Mouse (Mus musculus) MEL (cell line): ENCODE data around the gene Rinl. TPM values are rescaled to one million over a fixed set of nuclear protein-coding genes. Genes with fewer than 3 reads are reported as not detected.

Experiments
- DNase-seq: peaks from one replicate; pipeline ENCODE4 v3.0.0; 2011; ENCODE audit warnings: low read depth, low spot score
- H3K27ac ChIP-seq: 2 replicates; pipeline ENCODE4 v1.5.1; 2012; ENCODE audit warnings: low read depth, mild to moderate bottlenecking, control low read depth, low read length, moderate library complexity; ENCODE audit not compliant: control insufficient read depth
- H3K27me3 ChIP-seq, 2 experiments: fragments of 150-350 bp in 1 of 2; sonication (generic) in 1 of 2; 2 replicates each; pipeline ENCODE4 v1.6.1; 2012; ENCODE audit warnings: low read length in 2 of 2, mild to moderate bottlenecking in 2 of 2, improper control_type of control experiment in 1 of 2, moderate library complexity in 1 of 2; ENCODE audit not compliant: insufficient read depth in 2 of 2, control insufficient read depth in 1 of 2
- H3K36me3 ChIP-seq, 2 experiments: 2 replicates each; pipeline ENCODE4 v1.6.1; 2012 to 2014; ENCODE audit warnings: low read length in 2 of 2, improper control_type of control experiment in 1 of 2, inconsistent platforms in 1 of 2, mild to moderate bottlenecking in 1 of 2; ENCODE audit not compliant: insufficient read depth in 2 of 2, control insufficient read depth in 1 of 2
- H3K4me1 ChIP-seq, 2 experiments: fragments of 150-350 bp in 1 of 2; sonication (generic) in 1 of 2; 2 replicates each; pipeline ENCODE4 v1.6.1; 2012; ENCODE audit warnings: low read length in 2 of 2, improper control_type of control experiment in 1 of 2, mild to moderate bottlenecking in 1 of 2; ENCODE audit not compliant: insufficient read depth in 2 of 2, control insufficient read depth in 1 of 2
- H3K4me3 ChIP-seq, 2 experiments: fragments of 150-350 bp in 1 of 2; sonication (generic) in 1 of 2; 2 replicates each; pipeline ENCODE4 v1.5.1; 2012; ENCODE audit warnings: low read depth in 2 of 2, low read length in 2 of 2, mild to moderate bottlenecking in 2 of 2, moderate library complexity in 2 of 2, control low read depth in 1 of 2, improper control_type of control experiment in 1 of 2; ENCODE audit not compliant: control insufficient read depth in 1 of 2, insufficient read depth in 1 of 2
- H3K79me2 ChIP-seq: 2 replicates; pipeline ENCODE4 v1.6.1; 2012; ENCODE audit warnings: mild to moderate bottlenecking, low read length, moderate library complexity; ENCODE audit not compliant: control insufficient read depth, poor library complexity, insufficient read depth
- H3K9ac ChIP-seq: 2 replicates; pipeline ENCODE4 v1.6.1; 2012; ENCODE audit warnings: low read depth, mild to moderate bottlenecking, control low read depth, low read length, moderate library complexity; ENCODE audit not compliant: control insufficient read depth, poor library complexity, severe bottlenecking
- H3K9me3 ChIP-seq: fragments of 150-350 bp; sonication (generic); replicated peaks from 2 replicates; pipeline ENCODE4 v1.6.1; 2012; ENCODE audit warnings: mild to moderate bottlenecking, low read length, improper control_type of control experiment, moderate library complexity; ENCODE audit not compliant: insufficient read depth
- BHLHE40 ChIP-seq: IDR thresholded peaks from 2 replicates; pipeline ENCODE4 v1.6.1; 2012; ENCODE audit warnings: low read depth, mild to moderate bottlenecking, inconsistent platforms, low read length, improper control_type of control experiment, borderline replicate concordance
- CHD1 ChIP-seq: IDR thresholded peaks from 2 replicates; pipeline ENCODE4 v1.6.1; 2012; ENCODE audit warnings: low read depth, mild to moderate bottlenecking, inconsistent platforms, low read length, improper control_type of control experiment
- CHD2 ChIP-seq: IDR thresholded peaks from 2 replicates; pipeline ENCODE4 v1.6.1; 2011; ENCODE audit warnings: low read length, improper control_type of control experiment
- ELF1 ChIP-seq: IDR thresholded peaks from 2 replicates; pipeline ENCODE4 v1.6.1; 2014; ENCODE audit warnings: low read depth, mild to moderate bottlenecking, inconsistent platforms, low read length, improper control_type of control experiment, moderate library complexity
- ETS1 ChIP-seq: IDR thresholded peaks from 2 replicates; pipeline ENCODE4 v1.6.1; 2012; ENCODE audit warnings: low read depth, mild to moderate bottlenecking, inconsistent platforms, low read length, improper control_type of control experiment, moderate library complexity
- GATA1 ChIP-seq: IDR thresholded peaks from 2 replicates; pipeline ENCODE4 v1.6.1; 2011; ENCODE audit warnings: low read depth, low read length, improper control_type of control experiment
- HCFC1 ChIP-seq: IDR thresholded peaks from 2 replicates; pipeline ENCODE4 v1.6.1; 2012; ENCODE audit warnings: low read depth, mild to moderate bottlenecking, inconsistent platforms, low read length, improper control_type of control experiment, moderate library complexity
- JUND ChIP-seq: IDR thresholded peaks from 2 replicates; pipeline ENCODE4 v1.6.1; 2011; ENCODE audit warnings: low read depth, mild to moderate bottlenecking, improper control_type of control experiment, low read length
- MAX ChIP-seq: IDR thresholded peaks from 2 replicates; pipeline ENCODE4 v1.6.1; 2011; ENCODE audit warnings: low read length, improper control_type of control experiment
- MAZ ChIP-seq: IDR thresholded peaks from 2 replicates; pipeline ENCODE4 v1.6.1; 2012; ENCODE audit warnings: low read depth, mild to moderate bottlenecking, inconsistent platforms, low read length, improper control_type of control experiment
- MXI1 ChIP-seq: IDR thresholded peaks from 2 replicates; pipeline ENCODE4 v1.6.1; 2011; ENCODE audit warnings: mild to moderate bottlenecking, low read depth, low read length, improper control_type of control experiment
- MYB ChIP-seq: IDR thresholded peaks from 2 replicates; pipeline ENCODE4 v1.6.1; 2011; ENCODE audit warnings: mild to moderate bottlenecking, low read depth, low read length, improper control_type of control experiment
- MYC ChIP-seq: IDR thresholded peaks from 2 replicates; pipeline ENCODE4 v1.6.1; 2011; ENCODE audit warnings: low read depth, mild to moderate bottlenecking, low read length, improper control_type of control experiment, moderate library complexity
- NELFE ChIP-seq: IDR thresholded peaks from 2 replicates; pipeline ENCODE4 v1.6.1; 2011; ENCODE audit warnings: low read depth, low read length, improper control_type of control experiment
- POLR2A ChIP-seq, 2 experiments: IDR thresholded peaks; 2 replicates each; pipeline ENCODE4 v1.6.1; 2011 to 2012; ENCODE audit warnings: low read length in 2 of 2, mild to moderate bottlenecking in 2 of 2, control low read depth in 1 of 2, improper control_type of control experiment in 1 of 2, low read depth in 1 of 2, moderate library complexity in 1 of 2; ENCODE audit not compliant: control insufficient read depth in 1 of 2, insufficient read depth in 1 of 2, poor library complexity in 1 of 2
- POLR2AphosphoS2 ChIP-seq: IDR thresholded peaks from 2 replicates; pipeline ENCODE4 v1.6.1; 2011; ENCODE audit warnings: low read length, improper control_type of control experiment
- RAD21 ChIP-seq: IDR thresholded peaks from 2 replicates; pipeline ENCODE4 v1.6.1; 2011; ENCODE audit warnings: mild to moderate bottlenecking, low read depth, low read length, improper control_type of control experiment
- SIN3A ChIP-seq: IDR thresholded peaks from 2 replicates; pipeline ENCODE4 v1.6.1; 2012; ENCODE audit warnings: low read length, improper control_type of control experiment, inconsistent platforms
- SMC3 ChIP-seq: IDR thresholded peaks from 2 replicates; pipeline ENCODE4 v1.6.1; 2011; ENCODE audit warnings: low read depth, low read length, improper control_type of control experiment
- TAL1 ChIP-seq: IDR thresholded peaks from 2 replicates; pipeline ENCODE4 v1.6.1; 2012; ENCODE audit warnings: mild to moderate bottlenecking, inconsistent platforms, low read length, moderate library complexity, mixed read lengths
- TBP ChIP-seq: IDR thresholded peaks from 2 replicates; pipeline ENCODE4 v1.8.0; 2011; ENCODE audit warnings: low read depth, low read length, improper control_type of control experiment
- TCF12 ChIP-seq: IDR thresholded peaks from 2 replicates; pipeline ENCODE4 v1.6.1; 2014; ENCODE audit warnings: low read depth, mild to moderate bottlenecking, inconsistent platforms, low read length, improper control_type of control experiment, moderate library complexity
- USF1 ChIP-seq: IDR thresholded peaks from 2 replicates; pipeline ENCODE4 v1.6.1; 2014; ENCODE audit warnings: low read depth, mild to moderate bottlenecking, inconsistent platforms, low read length, improper control_type of control experiment, moderate library complexity
- ZKSCAN1 ChIP-seq: IDR thresholded peaks from 2 replicates; pipeline ENCODE4 v1.6.1; 2012; ENCODE audit warnings: low read depth, mild to moderate bottlenecking, inconsistent platforms, low read length, improper control_type of control experiment, moderate library complexity
- ZMIZ1 ChIP-seq: IDR thresholded peaks from 2 replicates; pipeline ENCODE4 v1.6.1; 2012; ENCODE audit warnings: low read depth, mild to moderate bottlenecking, inconsistent platforms, low read length, improper control_type of control experiment, moderate library complexity
- ZNF384 ChIP-seq: IDR thresholded peaks from 2 replicates; pipeline ENCODE4 v1.6.1; 2012; ENCODE audit warnings: low read depth, mild to moderate bottlenecking, inconsistent platforms, low read length, improper control_type of control experiment
- polyA plus RNA-seq, 2 experiments: library from polyadenylated mRNA; stranded (reverse) in 1 of 2; unstranded in 1 of 2; fragments of >175 nt in 1 of 2; fragments of >200 nt in 1 of 2; gene quantifications; 2 replicates each; pipeline versions ENCODE4 v1.2.1 to v1.2.4; 2012; ENCODE audit warnings: low replicate concordance in 2 of 2, low read depth in 1 of 2; ENCODE audit not compliant: insufficient read length in 2 of 2, insufficient read depth in 1 of 2, missing spikeins in 1 of 2
- total RNA-seq: library from RNA; depleted of rRNA; stranded (reverse); fragments of 300-350 nt; gene quantifications from 2 replicates; pipeline ENCODE4 v1.2.3, GENCODE M21; 2012

Gene Rinl
- total and polyA plus RNA-seq, 3 experiments, result 39.9 to 63.9 TPM; not detected in 1

- TF ChIP-seq MAX (peak; percentile 33; the same call in 1 of the 2 replicates), CHD1 (0 out of 2 replicates have a peak, but pooled peaks have one; percentile 61), RAD21 (no peak), POLR2AphosphoS2 (peak; percentile 95), JUND (no peak), TCF12 (peak; percentile 58), HCFC1 (peak; percentile 64), ZMIZ1 (peak; percentile 93), TAL1 (no peak), MXI1 (peak; percentile 41; the same call in 1 of the 2 replicates), GATA1 (no peak), CHD2 (peak; percentile 78), USF1 (peak; percentile 47; the same call in 1 of the 2 replicates), SMC3 (no peak), BHLHE40 (peak; percentile 63; the same call in 1 of the 2 replicates), ETS1 (peak; percentile 68), NELFE (peak; percentile 88), ZKSCAN1 (no peak), MYB (no peak), MAZ (peak; percentile 23; the same call in 1 of the 2 replicates), ZNF384 (no peak; the same call in 1 of the 2 replicates), ELF1 (no peak), SIN3A (no peak; the same call in 1 of the 2 replicates), MYC (no peak), POLR2A (IDR thresholded peaks at IDR 0.05; ENCODE audit: control insufficient read depth in 1 of 2, insufficient read depth in 1 of 2, low read depth in 1 of 2, low read length in 2 of 2, poor library complexity in 1 of 2) (peak in 1 of 2 experiments; percentile 86; a peak in 3 of 4 replicates), TBP (peak; percentile 75)
- Histone ChIP-seq H3K36me3 (peaks cover 11 to 25% of the 10 kb centered on the region in 2 experiments; a peak in 3 of 4 replicates), H3K27ac (peak overlapping the region; percentile 99), H3K9me3 (no peaks in the 10 kb centered on the region), H3K79me2 (peaks cover 34% of the 10 kb centered on the region), H3K4me3 (peak overlapping the region; percentile 67 to 69), H3K9ac (peak overlapping the region; percentile 85), H3K4me1 (peaks cover 5 to 28% of the 10 kb centered on the region in 2 experiments), H3K27me3 (no peaks in the 10 kb centered on the region)
- peak; percentile 94 for DNase-seq
Observed at GRCm38 (mm10) chr7:28808957-28809393, 20.2 kb downstream of the Rinl start.
